Mouse (Mus musculus) adrenal gland, adult 18-20 months (tissue): ENCODE measurements around the gene Gm49392. TPM values are rescaled to one million over a fixed set of nuclear protein-coding genes. Genes with fewer than 3 reads are reported as not detected.

Experiments
- total RNA-seq, 2 experiments: library from RNA; stranded (reverse); gene quantifications; 1 replicate in 1 of 2; 2 replicates in 1 of 2; pipeline ENCODE4 v1.2.3; 2021

The Gm49392 gene
- total RNA-seq, 2 experiments from 2014 or later, result 0.46 to 0.74 TPM

Other genes with a start within 250 kb of the Gm49392 start
- gene BC051665, start 110.5 kb downstream of the Gm49392 start, total RNA-seq, result not detected
- not detected for gene Ctsll3, start 94.0 kb downstream of the Gm49392 start, total RNA-seq
- 10 to 100 TPM in 1 of 2 experiments, under 1 TPM in 1; 0.77 to 49.1 TPM for gene 4930486L24Rik, start 32.4 kb downstream of the Gm49392 start, total RNA-seq
- gene Ctla2b, start 553 bp upstream of the Gm49392 start, total RNA-seq, result 1 to 10 TPM; 4.4 to 6.2 TPM
- gene Tpbpb, start 8.0 kb upstream of the Gm49392 start, total RNA-seq, result not detected
- gene Gm49393, start 38.7 kb upstream of the Gm49392 start, total RNA-seq, result not detected
- 1 to 10 TPM; 2.0 to 2.2 TPM for gene Gm49391, start 39.7 kb upstream of the Gm49392 start, total RNA-seq
- gene Ctla2a, start 39.7 kb upstream of the Gm49392 start, total RNA-seq, result 10 to 100 TPM; 33.0 to 41.6 TPM
- not detected for gene Tpbpa, start 45.1 kb upstream of the Gm49392 start, total RNA-seq
- gene Ctsj, start 109.1 kb upstream of the Gm49392 start, total RNA-seq, result under 1 TPM in 1 of 2 experiments, not detected in 1; 0.27 TPM
- not detected for gene Ctsq, start 143.7 kb upstream of the Gm49392 start, total RNA-seq